In genomic region chr19:43528056-43528587, GRCm38 (mm10) we compare ENCODE assay signal across 27 mouse cellular contexts. TPM values are rescaled to one million over a fixed set of nuclear protein-coding genes. Genes with fewer than 3 reads are reported as not detected.
DNase-seq lines count a peak whose midpoint lies in the region; ATAC-seq and TF ChIP-seq lines count a peak whose summit lies in the region.
"Had no signal": no experiment of that assay in that cellular context is flagged by ENCODE, and none has a peak within 500 bp of the region (broad histone marks: within the 10 kb centered on the region; RNA-seq: fewer than 3 reads in every experiment).

No protein-coding gene starts in this region.

- ATAC-seq in heart, postnatal 0 days (ENCODE audit: insufficient read depth, low read depth): no peak
- no peak for ATAC-seq in inflammation-experienced regulatory T-cells, adult 6 months
- ATAC-seq: forebrain, embryonic 13.5 days; forebrain, embryonic 16.5 days; hindbrain, embryonic 16.5 days; intestine, embryonic 16.5 days; Patski had no signal

- no peak overlapping the region for H3K4me2 ChIP-seq in heart, postnatal 0 days (ENCODE audit: low read depth, low read length)
- H3K4me2 ChIP-seq: forebrain, embryonic 13.5 days; heart, embryonic 13.5 days; hindbrain, embryonic 13.5 days had no signal

- DNase-seq in gastrocnemius, adult 2 months: peak; percentile 73
- no peak for DNase-seq in gastrocnemius, postnatal 14 days
- DNase-seq in heart, adult 18-20 months: peak; percentile 57 to 68
- no peak for DNase-seq in heart, postnatal 25 days (ENCODE audit: low spot score)
- DNase-seq in heart, adult 9 months (ENCODE audit: low spot score in 2 of 2): peak; percentile 42 to 46
- no peak for DNase-seq in heart, embryonic 10.5 days (ENCODE audit: low spot score)
- peak; percentile 15 for DNase-seq in heart, postnatal 0 days (ENCODE audit: low spot score)
- DNase-seq: adrenal gland, postnatal 10 days; adrenal gland, postnatal 36 days; B cell, adult 2 months; cerebellum, adult 18-20 months; cerebellum, adult 9-10 months; cerebellum, postnatal 14 days; kidney, adult 2 months had no signal

- H3K9me3 ChIP-seq in heart, embryonic 10.5 days: no peaks in the 10 kb centered on the region
- no peaks in the 10 kb centered on the region for H3K9me3 ChIP-seq in heart, postnatal 0 days (replicated peaks; ENCODE audit: control insufficient read depth, low read length)
- H3K9me3 ChIP-seq: forebrain, embryonic 10.5 days; forebrain, embryonic 13.5 days; G1E; heart, embryonic 13.5 days; hindbrain, embryonic 10.5 days; hindbrain, embryonic 13.5 days had no signal

- peaks cover 18% of the 10 kb centered on the region for H3K4me1 ChIP-seq in heart, embryonic 10.5 days
- no peaks in the 10 kb centered on the region for H3K4me1 ChIP-seq in heart, postnatal 0 days (ENCODE audit: control insufficient read depth, insufficient read depth)

- H3K9ac ChIP-seq in heart, postnatal 0 days (replicated peaks; ENCODE audit: low read depth, low read length): no peak overlapping the region
- H3K9ac ChIP-seq: forebrain, embryonic 13.5 days; heart, embryonic 13.5 days; hindbrain, embryonic 13.5 days had no signal

- 79% methylated on average over 8 of the region's 8 CpGs for WGBS in heart, embryonic 10.5 days
- 57% methylated on average over 8 of the region's 8 CpGs for WGBS in heart, postnatal 0 days

- TF ChIP-seq CTCF in gastrocnemius, adult 2 months (IDR thresholded peaks at IDR 0.05): peak; percentile 54
- TF ChIP-seq CTCF in heart, postnatal 0 days (IDR thresholded peaks at IDR 0.05; ENCODE audit: low read depth): peak; percentile 32; the same call in 1 of the 2 replicates

- peak overlapping the region; percentile 96 for H3K27ac ChIP-seq in gastrocnemius, adult 2 months
- H3K27ac ChIP-seq in heart, embryonic 10.5 days: no peak overlapping the region
- H3K27ac ChIP-seq in heart, postnatal 0 days (ENCODE audit: low read depth): peak overlapping the region; percentile 69
- H3K27ac ChIP-seq: forebrain, embryonic 10.5 days; forebrain, embryonic 13.5 days; heart, embryonic 13.5 days; hindbrain, embryonic 10.5 days; hindbrain, embryonic 13.5 days; kidney, postnatal 0 days had no signal

- H3K27me3 ChIP-seq in heart, embryonic 10.5 days (ENCODE audit: insufficient read depth, poor library complexity, severe bottlenecking): no peaks in the 10 kb centered on the region
- 0 out of 2 replicates have a peak, but pooled peaks cover 3% of the 10 kb centered on the region for H3K27me3 ChIP-seq in heart, postnatal 0 days (ENCODE audit: control insufficient read depth, insufficient read depth, low read length)
- H3K27me3 ChIP-seq: CH12.LX, Patski had no signal

- intact Hi-C loops in gastrocnemius, adult 2 months (cut with DNase I): loop anchor here (1.0 to 10.0 kb wide), 2 partner anchors 32 to 1353 kb away; no protein-coding TSS in a partner anchor
- intact Hi-C loops in gastrocnemius, postnatal 14 days (cut with DNase I; ENCODE audit: low total_unique reads): no loop called here
- intact Hi-C loops in heart, postnatal 25 days (cut with DNase I): loop anchor here (1.0 kb wide), 1 partner anchor 31 kb away; no protein-coding TSS in a partner anchor

- TF ChIP-seq EP300 in heart, postnatal 0 days (IDR thresholded peaks at IDR 0.05; ENCODE audit: low read depth): no peak

- H3K36me3 ChIP-seq in heart, embryonic 10.5 days: no peaks in the 10 kb centered on the region
- H3K36me3 ChIP-seq in heart, postnatal 0 days (replicated peaks; ENCODE audit: control insufficient read depth, insufficient read depth, low read length): no peaks in the 10 kb centered on the region
- H3K36me3 ChIP-seq: forebrain, embryonic 10.5 days; G1E; heart, embryonic 13.5 days; hindbrain, embryonic 10.5 days; hindbrain, embryonic 13.5 days had no signal

- H3K4me3 ChIP-seq in gastrocnemius, adult 2 months: peak overlapping the region; percentile 67
- no peak overlapping the region for H3K4me3 ChIP-seq in heart, embryonic 10.5 days
- no peak overlapping the region for H3K4me3 ChIP-seq in heart, postnatal 0 days (ENCODE audit: low read depth, low read length)
- H3K4me3 ChIP-seq: forebrain, embryonic 10.5 days; forebrain, embryonic 13.5 days; heart, embryonic 13.5 days; hindbrain, embryonic 10.5 days; hindbrain, embryonic 13.5 days had no signal

RNA-seq across cellular contexts. Expression of gene Got1, which starts 3.7 kb away (rescaled TPM):
- 100 to 1,000 TPM; 316 to 792 TPM for total RNA-seq in gastrocnemius, adult 2 months (2021)
- total RNA-seq in gastrocnemius, postnatal 14 days (2021): 100 to 1,000 TPM; 223 to 303 TPM
- 1,000 to 10,000 TPM; 1,066 to 1,082 TPM for total RNA-seq in heart, adult 18-20 months (2021)
- total RNA-seq in heart, postnatal 25 days (2021): 1,000 to 10,000 TPM in 1 of 2 experiments, 100 to 1,000 TPM in 1; 915 to 1,100 TPM
- polyA plus RNA-seq in heart, embryonic 10.5 days (2016; fragmentation: Nextera tagmentation; extraction: Ambion mirVana): 119 and 176 TPM in 2 replicates
- total RNA-seq in heart, postnatal 0 days (2014; rRNA removed; ENCODE audit: low replicate concordance): 344 and 375 TPM in 2 replicates
- 394 and 404 TPM in 2 replicates for polyA plus RNA-seq in heart, postnatal 0 days (2015; fragmentation: Nextera tagmentation; extraction: Ambion mirVana)
- polyA plus RNA-seq in inflammation-experienced regulatory T-cells, adult 6 months (2017; shearing (Covaris generic)): 10 to 100 TPM; 33.0 to 47.8 (median 40.0) TPM

Comparison
In these comparisons a context has a peak if more than half of its experiments do, and no peak if none do; other contexts are left out.
1. DNase-seq: peak in gastrocnemius, adult 2 months (single experiment), heart, adult 18-20 months (2 of 2), heart, adult 9 months (2 of 2) and heart, postnatal 0 days (single experiment); none in gastrocnemius, postnatal 14 days (single experiment), heart, postnatal 25 days (single experiment) and heart, embryonic 10.5 days (single experiment).